Mouse (Mus musculus) midbrain, embryonic 14.5 days (tissue): ENCODE measurements around the gene Chrnb2. TPM values are rescaled to one million over a fixed set of nuclear protein-coding genes. Genes with fewer than 3 reads are reported as not detected.
"Not testable (repeated sequence)": the region's sequence is repeated elsewhere in the genome, so short reads cannot be mapped to it uniquely, and the experiment has no call there.

Experiments
- ATAC-seq: fragments of 200-750 bp; cut with Nextera tagmentation; 2 replicates; pipeline ENCODE4 v1.8.0; 2017; ENCODE audit warnings: moderate number of reproducible peaks, moderate library complexity; ENCODE audit not compliant: low FRiP score, low TSS enrichment
- DNase-seq: peaks from one replicate; pipeline ENCODE4 v3.0.0-alpha.2; 2015
- H3K27ac ChIP-seq: fragments of 300-500 bp; sonication (generic); replicated peaks from 2 replicates; pipeline ENCODE4 v1.5.1; 2014; ENCODE audit warnings: mild to moderate bottlenecking, low read depth, low read length, moderate library complexity
- H3K27me3 ChIP-seq: fragments of 300-500 bp; sonication (generic); 2 replicates; pipeline ENCODE4 v1.6.1; 2014; ENCODE audit warnings: low read length, control low read depth, mixed read lengths; ENCODE audit not compliant: control insufficient read depth, insufficient read depth
- H3K36me3 ChIP-seq: fragments of 300-500 bp; sonication (generic); 2 replicates; pipeline ENCODE4 v1.6.1; 2014; ENCODE audit warnings: low read length, control low read depth; ENCODE audit not compliant: control insufficient read depth, insufficient read depth
- H3K4me1 ChIP-seq: fragments of 300-500 bp; sonication (generic); 2 replicates; pipeline ENCODE4 v1.6.1; 2014; ENCODE audit warnings: mild to moderate bottlenecking, antibody characterized with exemption, low read length, control low read depth; ENCODE audit not compliant: control insufficient read depth, insufficient read depth
- H3K4me2 ChIP-seq: fragments of 300-500 bp; sonication (generic); 2 replicates; pipeline ENCODE4 v1.6.1; 2014; ENCODE audit warnings: mild to moderate bottlenecking, low read length, moderate library complexity
- H3K4me3 ChIP-seq: fragments of 300-500 bp; sonication (generic); replicated peaks from 2 replicates; pipeline ENCODE4 v1.5.1; 2014; ENCODE audit warnings: low read depth, low read length
- H3K9ac ChIP-seq: fragments of 300-500 bp; sonication (generic); replicated peaks from 2 replicates; pipeline ENCODE4 v1.6.1; 2014; ENCODE audit warnings: mild to moderate bottlenecking, low read length, moderate library complexity
- H3K9me3 ChIP-seq: fragments of 300-500 bp; sonication (generic); 2 replicates; pipeline ENCODE4 v1.6.1; 2016; ENCODE audit warnings: low read length, control low read depth, mixed read lengths; ENCODE audit not compliant: control insufficient read depth
- WGBS: fragments of 180-500 bp; shearing (Covaris S2); extraction: QIAGEN DNeasy Blood & Tissue Kit; methylation state at CpG from one replicate; pipeline ENCODE4 v1.1.7; 2014; 5-methylcytosine and 5-hydroxymethylcytosine counted together
- polyA plus RNA-seq: library from polyadenylated mRNA; unstranded; fragments of >200 nt; fragmentation: Nextera tagmentation; extraction: Ambion mirVana; gene quantifications from 2 replicates; pipeline ENCODE4 v1.2.1, GENCODE M21; 2014

Chrnb2 gene
- polyA plus RNA-seq, 1 experiment from 2014 or later = 31.5 TPM

DNA sequence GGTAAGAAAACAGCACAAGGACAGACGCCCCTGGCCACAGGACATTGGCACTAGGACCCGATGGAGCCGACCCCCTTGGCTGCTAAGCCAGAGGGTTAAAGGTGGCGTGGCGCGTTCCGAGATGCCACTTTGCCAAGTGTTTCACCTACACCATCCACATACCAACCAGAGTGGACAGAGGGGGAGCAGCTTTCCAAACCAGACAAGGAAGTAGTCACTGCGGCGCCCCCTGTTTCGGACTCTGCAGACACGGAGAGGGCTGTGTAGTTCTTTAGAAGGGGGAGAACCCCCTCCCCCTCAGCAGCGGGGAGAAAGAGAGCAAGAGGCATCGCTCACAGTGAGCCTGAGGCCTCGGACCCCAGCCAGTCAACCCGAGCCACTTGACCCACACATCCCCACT, 38.4 kb upstream of the Chrnb2 start:
- Histone ChIP-seq H3K4me2 (no peak overlapping the region), H3K27ac (no peak overlapping the region), H3K4me3 (no peak overlapping the region), H3K4me1 (no peaks in the 10 kb centered on the region), H3K9ac (no peak overlapping the region), H3K9me3 (no peaks in the 10 kb centered on the region), H3K36me3 (no peaks in the 10 kb centered on the region), H3K27me3 (no peaks in the 10 kb centered on the region)
- no peak for ATAC-seq
- WGBS = 65% methylated on average over 15 of the region's 15 CpGs
- no peak for DNase-seq

DNA sequence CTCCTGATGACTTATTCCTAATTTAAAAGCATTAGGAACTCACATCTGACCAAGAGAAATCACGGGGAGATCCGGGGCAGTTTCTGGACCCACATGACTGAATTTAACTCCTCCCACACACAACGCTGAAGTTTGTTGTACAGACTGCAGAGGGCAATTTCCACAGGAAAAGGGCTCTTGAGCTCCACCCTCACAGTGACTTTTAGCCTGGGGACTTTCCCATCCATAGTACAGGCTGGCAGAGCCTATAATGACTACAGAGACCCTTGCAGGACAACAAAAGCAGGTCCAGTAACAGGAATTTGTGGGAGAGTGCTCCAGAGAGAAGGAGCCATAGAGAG, 37.0 kb upstream of the Chrnb2 start:
- Histone ChIP-seq H3K4me1 (no peaks in the 10 kb centered on the region), H3K27ac (no peak overlapping the region), H3K9ac (no peak overlapping the region), H3K36me3 (no peaks in the 10 kb centered on the region), H3K4me3 (no peak overlapping the region), H3K9me3 (no peaks in the 10 kb centered on the region), H3K4me2 (no peak overlapping the region), H3K27me3 (no peaks in the 10 kb centered on the region)
- DNase-seq (no peak), ATAC-seq (no peak)
- WGBS = 48% methylated on average over 3 of the region's 3 CpGs

DNA sequence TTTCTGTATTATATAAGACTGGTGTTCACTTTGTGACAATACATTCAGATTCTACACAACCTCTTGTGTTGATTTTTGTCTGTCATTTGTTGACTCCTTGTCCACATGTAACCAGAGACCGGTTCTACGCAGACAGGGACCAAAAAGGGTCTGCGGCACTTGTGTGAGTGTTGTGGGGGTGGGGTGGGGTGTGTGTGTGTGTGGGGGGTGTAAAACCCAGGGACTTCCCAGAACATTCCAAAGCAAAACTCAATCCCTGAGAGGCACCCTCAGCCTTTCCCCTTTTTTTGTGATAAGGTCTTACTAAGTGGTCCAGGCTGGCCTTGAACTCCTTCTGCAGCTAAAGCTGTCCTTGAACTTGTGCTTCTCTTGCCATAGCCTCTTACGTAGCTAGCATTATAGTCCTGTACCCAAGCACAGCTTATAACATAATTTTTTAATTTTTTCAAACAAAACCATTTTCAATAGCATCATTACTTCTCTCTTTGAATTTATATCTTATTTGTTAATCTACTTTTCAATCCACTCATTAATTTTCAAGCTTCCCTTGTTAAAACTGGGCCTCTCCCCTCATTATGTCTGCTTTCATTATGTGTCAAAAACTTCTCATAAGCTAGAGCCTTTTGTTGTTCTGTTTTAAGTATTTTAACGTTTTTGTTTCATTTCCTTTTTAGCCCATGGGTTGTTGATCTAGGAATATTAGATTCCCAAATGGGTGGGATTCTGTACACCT, 36.5 kb upstream of the Chrnb2 start:
- H3K36me3 ChIP-seq = no peaks in the 10 kb centered on the region
- no peaks in the 10 kb centered on the region for H3K27me3 ChIP-seq
- no peaks in the 10 kb centered on the region for H3K4me1 ChIP-seq
- H3K9ac ChIP-seq = no peak overlapping the region
- no peak overlapping the region for H3K4me3 ChIP-seq
- WGBS = 70% methylated on average over 5 of the region's 5 CpGs
- no peak for ATAC-seq
- H3K4me2 ChIP-seq = no peak overlapping the region
- no peaks in the 10 kb centered on the region for H3K9me3 ChIP-seq
- no peak for DNase-seq
- H3K27ac ChIP-seq = no peak overlapping the region

DNA sequence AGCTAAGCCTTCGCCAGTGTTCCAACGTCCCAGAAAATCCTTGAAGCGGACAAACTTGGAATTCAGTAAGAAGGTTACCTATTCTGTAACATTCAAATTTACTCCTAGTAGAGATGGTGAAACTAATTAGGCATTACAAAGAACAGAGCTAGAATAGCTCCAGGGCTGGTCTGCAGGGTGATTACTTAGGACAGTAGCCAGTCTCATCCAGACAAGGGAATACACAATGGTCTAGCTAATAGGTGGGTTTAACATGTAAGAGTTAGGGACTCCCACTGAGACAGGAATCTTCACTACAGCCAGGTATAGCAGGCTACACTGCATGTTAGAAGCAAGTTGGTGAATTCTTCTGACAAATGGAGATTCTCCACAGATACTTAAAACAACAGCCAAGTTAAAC, 35.6 kb upstream of the Chrnb2 start:
- not testable (repeated sequence) for H3K27ac ChIP-seq, H3K4me3 ChIP-seq, H3K9me3 ChIP-seq, H3K4me2 ChIP-seq, H3K9ac ChIP-seq, H3K4me1 ChIP-seq, DNase-seq, H3K36me3 ChIP-seq, H3K27me3 ChIP-seq, ATAC-seq
- WGBS = 36% methylated on average over 3 of the region's 3 CpGs

DNA sequence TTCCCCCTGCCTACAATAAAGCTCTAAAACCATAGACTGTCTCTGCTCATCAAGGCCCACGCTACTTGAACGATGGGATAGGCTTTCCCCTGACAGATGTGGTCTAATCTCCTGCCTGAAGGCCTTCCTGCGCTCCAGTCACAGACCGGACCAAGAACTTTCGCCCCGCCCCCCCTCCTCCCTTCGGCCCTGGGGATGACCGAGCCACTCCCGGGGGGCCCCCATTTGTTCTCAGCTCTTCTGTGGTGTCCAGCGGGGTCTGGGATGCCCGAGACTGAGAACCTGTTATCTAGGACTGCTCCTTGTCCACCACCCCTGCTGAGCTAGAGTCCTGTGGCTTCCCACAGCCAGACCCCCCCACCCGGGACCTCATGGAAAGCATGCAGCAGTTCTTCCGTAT, 35.0 kb upstream of the Chrnb2 start:
- DNase-seq (no peak), ATAC-seq (no peak)
- H3K9ac ChIP-seq = no peak overlapping the region
- 3% methylated on average over 13 of the region's 13 CpGs for WGBS
- no peak overlapping the region for H3K27ac ChIP-seq
- no peaks in the 10 kb centered on the region for H3K4me1 ChIP-seq
- peak overlapping the region; percentile 17; the same call in 1 of the 2 replicates for H3K4me2 ChIP-seq
- H3K4me3 ChIP-seq = no peak overlapping the region
- no peaks in the 10 kb centered on the region for H3K36me3 ChIP-seq
- no peaks in the 10 kb centered on the region for H3K27me3 ChIP-seq
- no peaks in the 10 kb centered on the region for H3K9me3 ChIP-seq

DNA sequence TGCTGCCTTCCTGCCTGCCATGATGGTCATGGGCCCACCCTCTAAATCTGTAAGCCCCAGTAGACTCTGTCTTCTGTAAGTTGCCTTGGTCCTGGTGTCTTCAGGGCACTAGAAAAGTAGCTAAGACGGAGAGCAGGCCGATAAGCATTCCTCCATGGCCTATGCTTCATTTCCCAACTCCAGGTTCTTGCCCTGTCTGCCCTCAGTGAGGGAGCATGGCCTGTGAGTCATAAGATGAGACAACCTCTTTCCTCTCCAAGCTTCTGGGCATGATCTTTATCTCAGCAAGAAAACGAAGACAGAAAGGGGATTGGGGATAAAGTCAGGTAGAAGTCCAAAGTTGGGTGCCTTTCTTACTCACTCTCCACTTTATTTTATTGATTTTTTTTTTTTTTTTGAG, 34.1 kb upstream of the Chrnb2 start:
- H3K4me3 ChIP-seq = no peak overlapping the region
- H3K27me3 ChIP-seq = no peaks in the 10 kb centered on the region
- H3K36me3 ChIP-seq = no peaks in the 10 kb centered on the region
- no peak overlapping the region for H3K9ac ChIP-seq
- H3K9me3 ChIP-seq = no peaks in the 10 kb centered on the region
- H3K4me2 ChIP-seq = no peak overlapping the region
- no peak for DNase-seq
- no peak for ATAC-seq
- no peak overlapping the region for H3K27ac ChIP-seq
- no peaks in the 10 kb centered on the region for H3K4me1 ChIP-seq
- WGBS = 89% methylated on average over 3 of the region's 3 CpGs

DNA sequence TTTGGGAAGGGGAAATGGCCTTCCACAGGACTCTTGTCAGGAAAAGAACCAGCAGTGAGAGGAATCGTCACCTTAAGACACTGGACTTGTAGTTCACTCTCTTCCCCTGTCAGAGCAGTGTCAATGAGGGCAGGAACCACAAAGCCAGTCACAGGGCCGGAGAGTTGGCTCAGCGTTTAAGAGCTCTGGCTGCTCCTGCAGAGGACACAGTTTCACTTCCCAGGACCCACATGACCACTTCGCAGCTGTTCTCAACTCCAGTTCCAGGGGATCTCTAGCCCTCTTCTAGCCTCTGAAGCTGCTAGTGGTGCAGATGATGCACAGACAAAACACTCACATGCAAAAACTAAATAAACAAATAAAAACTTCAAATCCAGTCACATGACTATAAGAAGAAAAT, 31.9 kb upstream of the Chrnb2 start:
- Histone ChIP-seq H3K36me3 (no peaks in the 10 kb centered on the region), H3K4me2 (no peak overlapping the region), H3K27me3 (no peaks in the 10 kb centered on the region), H3K9me3 (no peaks in the 10 kb centered on the region), H3K4me3 (no peak overlapping the region), H3K27ac (no peak overlapping the region), H3K9ac (no peak overlapping the region), H3K4me1 (no peaks in the 10 kb centered on the region)
- no peak for DNase-seq
- ATAC-seq = no peak
- 57% methylated on average over 4 of the region's 4 CpGs for WGBS

DNA sequence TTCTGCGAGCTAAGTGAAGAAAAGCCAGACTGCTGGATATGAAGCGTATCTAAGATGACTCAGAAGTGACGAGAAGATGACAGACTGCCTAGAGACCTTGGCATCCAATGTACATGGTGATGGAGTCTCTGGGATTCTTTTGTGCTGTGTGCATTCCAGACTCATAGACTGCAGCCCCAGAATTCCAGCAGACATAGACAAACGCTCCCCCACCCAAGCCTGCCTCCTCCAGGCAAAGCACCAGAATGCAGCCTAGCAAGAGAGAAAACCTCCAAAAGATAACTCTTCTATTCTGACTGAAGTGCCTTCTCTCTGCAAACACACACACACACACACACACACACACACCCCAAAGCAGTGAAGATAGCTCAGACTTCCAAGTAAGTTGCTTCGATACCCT, 31.3 kb upstream of the Chrnb2 start:
- Histone ChIP-seq H3K4me2 (no peak overlapping the region), H3K4me1 (no peaks in the 10 kb centered on the region), H3K4me3 (no peak overlapping the region), H3K9ac (no peak overlapping the region), H3K9me3 (no peaks in the 10 kb centered on the region), H3K27ac (no peak overlapping the region), H3K36me3 (no peaks in the 10 kb centered on the region), H3K27me3 (no peaks in the 10 kb centered on the region)
- ATAC-seq = no peak
- no peak for DNase-seq
- 79% methylated on average over 5 of the region's 5 CpGs for WGBS

DNA sequence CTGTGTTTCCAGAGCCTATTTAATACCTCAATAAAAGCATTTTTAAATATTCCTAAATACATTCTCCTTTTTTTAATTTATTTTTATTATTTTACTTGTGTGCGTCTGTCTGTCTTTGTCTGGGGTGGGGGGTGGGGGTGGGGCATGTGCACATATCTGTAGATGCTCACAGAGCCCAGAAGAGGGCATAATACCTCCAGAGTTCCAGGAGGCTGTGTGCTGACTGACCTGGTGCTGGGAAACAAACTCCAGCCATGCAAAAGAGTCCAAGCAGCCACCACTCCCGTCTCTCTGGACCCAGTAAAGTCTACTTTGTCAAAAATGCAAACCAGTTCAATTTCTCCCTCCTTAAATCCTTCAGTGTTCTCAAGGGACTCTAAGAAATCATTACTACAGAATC, 30.2 kb upstream of the Chrnb2 start:
- DNase-seq = no peak
- Histone ChIP-seq H3K9me3 (no peaks in the 10 kb centered on the region), H3K9ac (no peak overlapping the region), H3K27me3 (no peaks in the 10 kb centered on the region), H3K4me3 (no peak overlapping the region), H3K4me2 (no peak overlapping the region), H3K27ac (no peak overlapping the region), H3K36me3 (no peaks in the 10 kb centered on the region), H3K4me1 (no peaks in the 10 kb centered on the region)
- no peak for ATAC-seq
- 56% methylated on average over 2 of the region's 2 CpGs for WGBS
